Mouse (Mus musculus) liver, adult 2 months (tissue): ENCODE data around the gene Fat3.

Source experiments
- CTCF ChIP-seq: fragments of 200-500 bp; IDR thresholded peaks from 2 replicates; pipeline ENCODE4 v1.5.1; 2011; ENCODE audit warnings: low read depth, low read length, control low read depth
- POLR2A ChIP-seq: fragments of 200-500 bp; IDR thresholded peaks from 2 replicates; pipeline ENCODE4 v1.6.1; 2011; ENCODE audit warnings: low read length, control low read depth; ENCODE audit not compliant: insufficient read depth; ENCODE audit errors: extremely low read depth

GRCm38 (mm10) chr9:16485173-16485572, 15.9 kb downstream of the Fat3 start:
- TF ChIP-seq CTCF (no peak), POLR2A (no peak)
